Mouse (Mus musculus) CD4-positive helper T cell, adult 2 months (primary cell): Measurements from ENCODE around the gene Macc1.
"Not testable (repeated sequence)": the region's sequence is repeated elsewhere in the genome, so short reads cannot be mapped to it uniquely, and the experiment has no call there.

Source experiments
- DNase-seq: peaks from one replicate; pipeline ENCODE4 v3.0.0-alpha.2; 2012; ENCODE audit warnings: low read depth, missing footprints, low spot score

Gene Macc1

GRCm38 (mm10) chr12:119313970-119314369 lies at the start of gene Macc1:
Macc1 (plus strand) TSS chr12:119314270.
- DNase-seq = no peak

GRCm38 (mm10) chr12:119264506-119264905 lies 49.6 kb upstream of the Macc1 start:
- DNase-seq = no peak

GRCm38 (mm10) chr12:119268723-119269122 lies 45.3 kb upstream of the Macc1 start:
- no peak for DNase-seq

- DNase-seq = no peak
These were observed 44.0 kb upstream of the Macc1 start for GRCm38 (mm10) chr12:119270036-119270435.

- no peak for DNase-seq
These were observed 42.1 kb upstream of the Macc1 start for GRCm38 (mm10) chr12:119271964-119272363.

GRCm38 (mm10) chr12:119273605-119274004 lies 40.5 kb upstream of the Macc1 start:
- DNase-seq = no peak

- DNase-seq = no peak
These were observed 37.8 kb upstream of the Macc1 start for GRCm38 (mm10) chr12:119276282-119276681.

- DNase-seq = no peak
These were observed 22.5 kb upstream of the Macc1 start for GRCm38 (mm10) chr12:119291618-119292017.

- DNase-seq = no peak
These were observed 10.5 kb upstream of the Macc1 start for GRCm38 (mm10) chr12:119303618-119304017.

- no peak for DNase-seq
These were observed 881 bp upstream of the Macc1 start for GRCm38 (mm10) chr12:119313014-119313763.

- DNase-seq = no peak
These were observed 4.7 kb downstream of the Macc1 start for GRCm38 (mm10) chr12:119318799-119319198.

- no peak for DNase-seq
These were observed 11.3 kb downstream of the Macc1 start for GRCm38 (mm10) chr12:119325400-119325799.

- DNase-seq = no peak
These were observed 16.6 kb downstream of the Macc1 start for GRCm38 (mm10) chr12:119330644-119331043.

GRCm38 (mm10) chr12:119333376-119333775 lies 19.3 kb downstream of the Macc1 start:
- DNase-seq = no peak

GRCm38 (mm10) chr12:119352579-119352978 lies 38.5 kb downstream of the Macc1 start:
- not testable (repeated sequence) for DNase-seq

GRCm38 (mm10) chr12:119357418-119358241 lies 43.6 kb downstream of the Macc1 start:
- DNase-seq = no peak

- no peak for DNase-seq
These were observed 44.1 kb downstream of the Macc1 start for GRCm38 (mm10) chr12:119358242-119358515.

- no peak for DNase-seq
These were observed 51.0 kb downstream of the Macc1 start for GRCm38 (mm10) chr12:119365041-119365440.

- no peak for DNase-seq
These were observed 55.8 kb downstream of the Macc1 start for GRCm38 (mm10) chr12:119369832-119370231.

- DNase-seq = no peak
These were observed 58.3 kb downstream of the Macc1 start for GRCm38 (mm10) chr12:119372359-119372758.

- no peak for DNase-seq
These were observed 62.8 kb downstream of the Macc1 start for GRCm38 (mm10) chr12:119376879-119377278.

- DNase-seq = no peak
These were observed 67.8 kb downstream of the Macc1 start for GRCm38 (mm10) chr12:119381839-119382238.

- DNase-seq = no peak
These were observed 72.2 kb downstream of the Macc1 start for GRCm38 (mm10) chr12:119386243-119386642.
